Mouse (Mus musculus) kidney, postnatal 0 days (tissue): ENCODE results near the gene Tax1bp1. TPM values are rescaled to one million over a fixed set of nuclear protein-coding genes. Genes with fewer than 3 reads are reported as not detected.

Source experiments
- ATAC-seq: fragments of 200-750 bp; cut with Nextera tagmentation; replicated peaks from 2 replicates; pipeline ENCODE4 v1.8.0; 2017; ENCODE audit warnings: low read depth, moderate number of reproducible peaks, moderate TSS enrichment, moderate library complexity; ENCODE audit not compliant: low FRiP score
- DNase-seq: peaks from one replicate; pipeline ENCODE4 v3.0.0-alpha.2; 2016; ENCODE audit warnings: low spot score
- H3K27ac ChIP-seq: fragments of 300-500 bp; sonication (generic); 2 replicates; pipeline ENCODE4 v1.5.1; 2014; ENCODE audit warnings: mild to moderate bottlenecking
- H3K27me3 ChIP-seq: fragments of 300-500 bp; sonication (generic); 2 replicates; pipeline ENCODE4 v1.6.1; 2014; ENCODE audit warnings: low read length, mixed read lengths; ENCODE audit not compliant: insufficient read depth
- H3K36me3 ChIP-seq: fragments of 300-500 bp; sonication (generic); 2 replicates; pipeline ENCODE4 v1.6.1; 2014; ENCODE audit warnings: low read length, mixed read lengths; ENCODE audit not compliant: insufficient read depth
- H3K4me1 ChIP-seq: fragments of 300-500 bp; sonication (generic); replicated peaks from 2 replicates; pipeline ENCODE4 v1.6.1; 2014; ENCODE audit warnings: antibody characterized with exemption, low read length, mixed read lengths; ENCODE audit not compliant: insufficient read depth
- H3K4me2 ChIP-seq: fragments of 300-500 bp; sonication (generic); 2 replicates; pipeline ENCODE4 v1.6.1; 2014; ENCODE audit warnings: mild to moderate bottlenecking, low read length, moderate library complexity, mixed read lengths
- H3K4me3 ChIP-seq: fragments of 300-500 bp; sonication (generic); replicated peaks from 2 replicates; pipeline ENCODE4 v1.5.1; 2014; ENCODE audit warnings: low read depth, low read length
- H3K9ac ChIP-seq: fragments of 300-500 bp; sonication (generic); 2 replicates; pipeline ENCODE4 v1.6.1; 2014; ENCODE audit warnings: low read depth, low read length
- H3K9me3 ChIP-seq: fragments of 300-500 bp; sonication (generic); replicated peaks from 2 replicates; pipeline ENCODE4 v1.6.1; 2016; ENCODE audit warnings: low read length, inconsistent platforms, mixed read lengths
- CTCF ChIP-seq: IDR thresholded peaks from 2 replicates; pipeline ENCODE4 v1.5.1; 2016; ENCODE audit warnings: antibody characterized with exemption, low read depth, mild to moderate bottlenecking, moderate library complexity
- WGBS: fragments of 180-500 bp; shearing (Covaris S2); extraction: QIAGEN DNeasy Blood & Tissue Kit; methylation state at CpG from one replicate; pipeline ENCODE4 v1.1.7; 2014; 5-methylcytosine and 5-hydroxymethylcytosine counted together
- polyA plus RNA-seq: library from polyadenylated mRNA; unstranded; fragments of >200 nt; fragmentation: Nextera tagmentation; extraction: Ambion mirVana; gene quantifications from 2 replicates; pipeline ENCODE4 v1.2.1, GENCODE M21; 2015

Gene Tax1bp1
- polyA plus RNA-seq, 1 experiment from 2014 or later = 188 TPM

- Histone ChIP-seq H3K4me1 (no peaks in the 10 kb centered on the region), H3K27me3 (no peaks in the 10 kb centered on the region), H3K9ac (no peak overlapping the region), H3K27ac (no peak overlapping the region), H3K4me2 (no peak overlapping the region), H3K4me3 (no peak overlapping the region), H3K36me3 (no peaks in the 10 kb centered on the region), H3K9me3 (no peaks in the 10 kb centered on the region)
- no peak for ATAC-seq
- WGBS = 88% methylated on average over 3 of the region's 3 CpGs
- DNase-seq = no peak
- no peak for TF ChIP-seq CTCF
Measured at GRCm38 (mm10) chr6:52682607-52683006, 30.9 kb upstream of the Tax1bp1 start.

GRCm38 (mm10) chr6:52686901-52687500, 26.5 kb upstream of the Tax1bp1 start:
- no peak for ATAC-seq
- H3K4me2 ChIP-seq = no peak overlapping the region
- no peak overlapping the region for H3K27ac ChIP-seq
- TF ChIP-seq CTCF = no peak
- no peaks in the 10 kb centered on the region for H3K9me3 ChIP-seq
- WGBS = 57% methylated on average over 5 of the region's 5 CpGs
- H3K4me3 ChIP-seq = no peak overlapping the region
- no peaks in the 10 kb centered on the region for H3K36me3 ChIP-seq
- no peaks in the 10 kb centered on the region for H3K27me3 ChIP-seq
- H3K9ac ChIP-seq = no peak overlapping the region
- no peak for DNase-seq
- H3K4me1 ChIP-seq = no peaks in the 10 kb centered on the region

- TF ChIP-seq CTCF = no peak
- no peak for ATAC-seq
- Histone ChIP-seq H3K27ac (no peak overlapping the region), H3K9ac (no peak overlapping the region), H3K4me1 (no peaks in the 10 kb centered on the region), H3K4me2 (no peak overlapping the region), H3K4me3 (no peak overlapping the region), H3K36me3 (no peaks in the 10 kb centered on the region), H3K9me3 (no peaks in the 10 kb centered on the region), H3K27me3 (no peaks in the 10 kb centered on the region)
- no peak for DNase-seq
- 75% methylated on average over 3 of the region's 3 CpGs for WGBS
Measured at GRCm38 (mm10) chr6:52690365-52690764, 23.2 kb upstream of the Tax1bp1 start.

DNA sequence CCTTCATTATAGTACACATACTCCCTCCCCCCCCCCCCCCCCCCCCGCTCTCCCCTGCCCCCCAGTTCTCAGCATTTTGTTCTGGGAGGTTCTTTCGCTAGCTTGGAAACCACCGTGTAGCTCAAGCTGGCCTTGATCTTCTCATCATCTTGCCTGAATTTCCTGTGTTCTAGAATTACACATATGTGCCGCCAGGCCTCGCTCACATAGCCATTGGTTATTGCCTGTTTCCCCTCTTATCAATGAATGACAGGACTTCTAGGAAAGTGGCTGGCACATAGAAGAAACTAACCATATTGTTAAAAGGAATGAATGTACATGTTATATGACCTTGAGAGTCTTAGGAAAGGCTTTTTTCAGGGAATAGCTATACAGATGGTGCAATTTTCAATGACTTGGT, 21.7 kb upstream of the Tax1bp1 start:
- TF ChIP-seq CTCF = no peak
- Histone ChIP-seq H3K27ac (no peak overlapping the region), H3K9ac (no peak overlapping the region), H3K4me2 (no peak overlapping the region), H3K9me3 (no peaks in the 10 kb centered on the region), H3K27me3 (no peaks in the 10 kb centered on the region), H3K36me3 (no peaks in the 10 kb centered on the region), H3K4me1 (no peaks in the 10 kb centered on the region), H3K4me3 (no peak overlapping the region)
- ATAC-seq (no peak), DNase-seq (no peak)
- 76% methylated on average over 4 of the region's 5 CpGs for WGBS

- H3K36me3 ChIP-seq = no peaks in the 10 kb centered on the region
- no peak overlapping the region for H3K27ac ChIP-seq
- DNase-seq (no peak), ATAC-seq (no peak)
- no peaks in the 10 kb centered on the region for H3K4me1 ChIP-seq
- TF ChIP-seq CTCF = no peak
- 87% methylated on average over 6 of the region's 6 CpGs for WGBS
- no peak overlapping the region for H3K4me3 ChIP-seq
- H3K9ac ChIP-seq = no peak overlapping the region
- no peaks in the 10 kb centered on the region for H3K27me3 ChIP-seq
- H3K9me3 ChIP-seq = no peaks in the 10 kb centered on the region
- H3K4me2 ChIP-seq = no peak overlapping the region
Measured at GRCm38 (mm10) chr6:52692451-52693063, 21.0 kb upstream of the Tax1bp1 start.

DNA sequence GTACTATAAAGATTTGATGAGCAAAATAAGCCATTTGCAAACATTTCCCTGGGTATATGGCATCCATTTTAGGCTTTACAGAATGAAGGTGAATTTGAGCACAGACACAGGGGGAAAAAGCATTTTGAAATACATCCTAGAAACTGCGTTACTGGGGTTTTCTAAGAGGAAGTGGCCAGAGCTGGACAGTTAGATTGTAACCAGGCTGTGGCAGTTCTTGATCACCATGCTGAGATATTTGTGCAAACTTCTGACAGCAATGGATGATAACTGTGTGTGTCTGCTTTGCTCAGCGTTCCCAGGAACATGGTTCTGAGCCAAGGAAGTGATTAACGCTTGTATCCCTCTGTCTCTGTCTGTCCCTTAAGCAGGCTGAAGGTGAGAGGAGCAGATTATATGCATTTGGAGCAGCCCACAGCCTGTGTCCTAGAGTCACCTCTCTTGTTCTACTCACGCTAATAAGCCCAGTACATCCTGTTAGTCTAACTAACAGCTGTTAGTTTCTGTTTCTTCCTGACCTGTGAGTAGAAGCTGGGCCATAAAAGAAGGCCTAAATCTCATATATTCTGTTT, 15.5 kb upstream of the Tax1bp1 start:
- H3K4me1 ChIP-seq = no peaks in the 10 kb centered on the region
- 50% methylated on average over 4 of the region's 4 CpGs for WGBS
- DNase-seq (peak; percentile 10), ATAC-seq (no peak)
- H3K27me3 ChIP-seq = no peaks in the 10 kb centered on the region
- H3K9me3 ChIP-seq = no peaks in the 10 kb centered on the region
- TF ChIP-seq CTCF = no peak
- H3K27ac ChIP-seq = no peak overlapping the region
- H3K36me3 ChIP-seq = no peaks in the 10 kb centered on the region
- no peak overlapping the region for H3K9ac ChIP-seq
- no peak overlapping the region for H3K4me3 ChIP-seq
- H3K4me2 ChIP-seq = no peak overlapping the region
